Mouse (Mus musculus): Measurements from ENCODE around the gene B3gntl1.
"Not testable (repeated sequence)": the region's sequence is repeated elsewhere in the genome, so short reads cannot be mapped to it uniquely, and the experiment has no call there.

B3gntl1 gene

DNA sequence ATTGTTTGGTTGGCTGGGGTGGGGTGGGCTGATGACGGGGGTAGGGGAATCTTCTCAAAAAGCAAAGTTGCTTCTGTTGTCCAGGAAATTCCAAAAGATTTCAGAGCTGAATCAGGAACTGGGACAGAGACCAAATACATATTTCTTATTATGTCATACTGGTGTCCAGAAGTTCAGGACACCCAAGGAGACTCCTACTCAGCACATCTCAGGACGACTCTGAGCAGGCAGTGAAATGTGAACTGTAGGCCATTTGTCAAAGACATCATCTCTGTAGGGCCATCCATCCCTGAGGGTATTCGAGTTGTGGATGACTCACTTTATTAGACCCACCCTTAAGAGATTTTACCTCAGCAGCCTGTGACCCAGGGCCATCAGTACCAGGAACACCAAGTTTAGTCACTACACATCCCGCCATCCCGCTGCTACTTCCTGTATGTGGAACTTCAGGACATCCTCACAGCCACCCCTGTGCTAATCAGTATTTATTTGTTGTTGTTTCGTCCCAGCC lies 12.6 kb upstream of the B3gntl1 start:
- in situ Hi-C loops (cut with MboI; ENCODE audit: low sequenced_read_pairs): no loop called here

DNA sequence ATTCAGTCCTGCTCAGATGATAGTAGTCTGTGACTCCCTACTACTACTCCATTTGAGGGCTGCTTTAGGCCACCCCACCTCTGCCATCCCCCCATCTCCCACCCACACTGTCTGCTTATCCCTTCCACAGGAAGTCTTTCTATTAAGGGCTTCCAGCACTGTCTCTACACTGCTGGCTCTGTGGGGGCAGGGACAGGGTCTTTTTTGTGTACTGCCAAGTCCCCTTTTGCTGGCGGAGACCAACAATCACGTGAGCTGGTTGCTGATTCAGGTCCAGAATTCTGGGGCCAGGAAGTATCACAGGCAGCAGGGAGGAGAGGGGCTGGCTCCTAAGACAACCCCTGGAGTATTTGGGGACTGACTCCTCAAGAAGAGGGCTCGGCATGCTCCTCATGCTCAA lies 10.3 kb upstream of the B3gntl1 start:
- in situ Hi-C loops (cut with MboI; ENCODE audit: low sequenced_read_pairs): no loop called here

DNA sequence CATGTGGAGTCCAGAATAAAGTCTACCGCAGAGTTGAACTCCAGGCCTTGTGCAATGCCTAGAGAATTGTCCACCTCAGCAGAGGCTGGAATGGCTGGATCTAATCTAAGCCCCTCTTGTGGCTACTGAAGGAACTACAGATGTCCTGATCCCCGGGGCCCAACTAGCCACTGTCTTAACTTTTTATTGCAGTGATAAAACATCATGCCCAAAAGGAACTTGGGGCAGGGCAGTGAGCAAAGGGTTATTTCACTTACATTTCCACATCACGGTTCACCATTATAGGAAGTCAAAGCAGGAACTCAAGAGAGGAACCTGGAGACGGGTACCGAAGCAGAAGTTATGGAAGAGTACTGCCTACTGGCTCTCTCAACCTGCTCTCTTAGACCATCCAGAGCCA lies 7.8 kb upstream of the B3gntl1 start:
- in situ Hi-C loops (cut with MboI; ENCODE audit: low sequenced_read_pairs): no loop called here

DNA sequence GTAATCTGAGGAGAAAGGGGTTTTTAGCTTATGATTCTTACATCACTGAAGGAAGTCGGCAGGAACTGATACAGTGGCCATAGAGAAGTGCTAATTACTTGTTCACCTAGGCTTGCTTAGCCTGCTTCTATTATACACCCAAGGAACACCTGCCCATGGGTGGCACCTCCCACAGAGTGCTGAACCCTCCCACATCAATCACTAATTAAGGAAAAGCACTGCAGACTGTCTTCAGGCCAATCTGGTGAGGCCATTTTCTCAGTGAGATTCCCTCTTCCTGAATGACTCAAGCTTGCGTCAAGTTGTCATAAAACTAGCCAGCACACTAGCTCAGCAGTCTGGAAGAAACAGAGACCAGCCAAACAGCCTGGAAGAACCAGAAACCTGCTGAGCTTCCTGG lies 6.6 kb upstream of the B3gntl1 start:
- in situ Hi-C loops (cut with MboI; ENCODE audit: low sequenced_read_pairs): no loop called here

DNA sequence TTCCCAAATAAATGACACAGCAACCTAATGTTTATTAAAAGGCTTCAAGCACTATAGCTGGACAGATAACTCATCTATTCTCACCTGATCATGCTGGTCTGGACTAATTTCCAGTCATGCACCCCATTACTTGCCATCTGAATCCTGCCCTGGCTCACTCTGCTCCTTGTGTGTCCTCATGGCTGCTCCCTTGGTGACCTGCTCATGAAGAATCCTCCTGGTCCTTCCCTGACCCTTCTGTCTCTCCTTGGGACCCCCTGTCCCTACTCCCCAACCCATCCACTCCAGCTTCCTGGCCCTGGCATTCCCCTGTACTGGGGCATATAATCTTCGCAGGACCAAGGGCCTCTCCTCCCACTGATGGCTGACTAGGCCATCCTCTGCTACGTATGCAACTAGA lies 3.9 kb upstream of the B3gntl1 start:
- in situ Hi-C loops (cut with MboI; ENCODE audit: low sequenced_read_pairs): no loop called here

DNA sequence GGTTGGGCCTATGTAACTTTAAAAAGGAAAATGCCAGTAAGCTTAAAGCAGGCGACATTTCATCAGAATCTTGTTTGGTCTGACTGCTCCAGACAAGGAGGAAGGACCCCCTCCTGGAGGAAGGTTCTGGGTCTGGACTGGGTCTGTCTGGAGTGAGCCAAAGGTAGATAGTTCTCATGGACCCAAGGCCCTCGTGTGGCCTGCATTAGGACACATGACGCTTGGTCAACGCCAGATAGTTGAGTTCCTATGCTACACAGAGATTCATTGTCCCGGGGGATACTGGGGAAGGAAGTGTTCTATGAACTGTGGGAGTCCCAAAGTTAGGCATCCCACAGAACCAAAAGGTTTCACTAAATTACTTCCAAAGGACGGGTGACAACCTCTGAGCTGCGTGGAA lies 676 bp upstream of the B3gntl1 start:
- in situ Hi-C loops (cut with MboI; ENCODE audit: low sequenced_read_pairs): no loop called here

DNA sequence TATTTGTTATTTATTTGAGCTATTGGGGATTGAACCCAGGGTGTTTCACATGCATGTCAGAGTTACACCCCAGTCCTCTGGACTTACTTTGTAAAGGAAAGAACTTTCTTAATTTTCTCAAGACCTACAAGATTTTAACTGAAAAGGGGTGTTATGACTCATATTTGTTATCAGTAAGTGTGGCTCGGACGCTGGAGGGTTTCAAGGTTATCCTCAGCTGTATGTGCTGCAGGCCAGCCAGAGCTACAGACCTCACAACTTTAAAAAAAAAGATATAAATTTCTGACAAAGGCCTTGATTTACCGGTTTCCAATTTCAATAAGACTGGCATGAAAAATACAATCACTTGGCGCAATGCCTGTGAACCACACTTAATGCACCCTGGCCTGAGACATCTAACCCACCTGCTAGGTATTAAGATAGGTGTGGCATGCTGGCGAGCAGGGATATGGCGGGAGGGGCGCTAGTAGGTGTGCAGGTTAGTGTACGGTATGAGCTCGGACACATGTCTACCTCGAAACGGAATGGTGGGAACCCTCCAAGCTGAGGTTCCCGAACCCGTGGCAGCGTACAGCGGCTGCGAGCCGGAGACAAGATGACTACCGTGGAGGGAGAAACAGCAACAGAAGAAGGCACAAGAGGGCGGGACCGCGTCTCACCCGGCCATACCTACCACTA lies 502 bp downstream of the B3gntl1 start:
- in situ Hi-C loops (cut with MboI; ENCODE audit: low sequenced_read_pairs): no loop called here

DNA sequence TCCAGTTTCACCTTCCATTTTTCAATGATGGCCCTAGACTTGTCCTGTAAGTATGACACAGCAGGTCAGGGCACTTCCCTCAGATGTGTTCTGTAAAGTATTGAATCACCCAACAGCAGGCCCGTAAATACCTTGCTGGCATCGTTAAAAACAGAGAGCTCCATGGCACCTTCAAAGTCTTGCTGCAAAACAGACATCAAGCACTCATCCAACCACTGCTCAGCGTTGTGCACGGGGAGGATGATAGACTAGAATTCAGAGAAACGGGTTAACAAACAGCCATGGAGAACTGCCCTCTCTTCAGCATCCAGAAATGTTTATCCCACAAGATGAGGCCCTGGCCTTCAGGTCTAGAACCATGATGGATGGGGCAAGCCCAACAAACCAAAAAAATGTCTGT lies 2.0 kb downstream of the B3gntl1 start:
- in situ Hi-C loops (cut with MboI; ENCODE audit: low sequenced_read_pairs): no loop called here

DNA sequence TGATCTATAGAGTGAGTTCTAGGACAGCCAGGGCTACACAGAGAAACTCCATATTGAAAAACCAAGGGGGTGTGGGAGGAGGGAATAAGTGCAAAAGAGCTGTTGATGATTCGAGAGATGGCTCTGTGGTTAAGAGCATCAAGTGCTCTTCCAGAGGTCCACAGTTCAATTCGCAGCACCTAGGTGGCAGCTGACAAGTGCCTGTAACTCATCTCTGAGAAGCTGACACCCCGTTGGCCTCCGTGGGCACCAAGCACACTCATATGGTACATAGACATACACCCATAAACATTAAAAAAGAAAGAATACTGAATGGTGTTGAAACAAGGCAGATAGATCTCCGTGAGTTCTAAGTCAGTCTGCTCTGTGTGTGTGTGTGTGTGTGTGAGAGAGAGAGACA lies 4.2 kb downstream of the B3gntl1 start:
- in situ Hi-C loops (cut with MboI; ENCODE audit: low sequenced_read_pairs): no loop called here

DNA sequence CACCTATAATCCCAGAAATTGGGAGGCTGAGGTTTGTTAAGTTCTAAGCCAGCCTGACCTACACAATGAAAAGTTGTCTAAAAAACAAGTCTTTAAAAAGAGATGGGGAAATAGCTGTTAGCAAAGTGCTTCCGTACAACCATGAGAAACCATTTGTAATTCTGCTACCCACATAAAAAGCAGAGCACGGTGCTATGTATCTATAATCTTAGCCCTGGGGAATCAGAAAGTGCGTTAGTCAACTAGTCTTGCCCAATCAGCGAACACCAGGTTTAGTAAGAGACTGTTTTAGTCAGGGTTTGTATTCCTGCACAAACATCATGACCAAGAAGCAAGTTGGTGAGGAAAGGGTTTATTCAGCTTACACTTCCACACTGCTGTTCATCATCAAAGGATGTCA lies 5.4 kb downstream of the B3gntl1 start:
- in situ Hi-C loops (cut with MboI; ENCODE audit: low sequenced_read_pairs): no loop called here

DNA sequence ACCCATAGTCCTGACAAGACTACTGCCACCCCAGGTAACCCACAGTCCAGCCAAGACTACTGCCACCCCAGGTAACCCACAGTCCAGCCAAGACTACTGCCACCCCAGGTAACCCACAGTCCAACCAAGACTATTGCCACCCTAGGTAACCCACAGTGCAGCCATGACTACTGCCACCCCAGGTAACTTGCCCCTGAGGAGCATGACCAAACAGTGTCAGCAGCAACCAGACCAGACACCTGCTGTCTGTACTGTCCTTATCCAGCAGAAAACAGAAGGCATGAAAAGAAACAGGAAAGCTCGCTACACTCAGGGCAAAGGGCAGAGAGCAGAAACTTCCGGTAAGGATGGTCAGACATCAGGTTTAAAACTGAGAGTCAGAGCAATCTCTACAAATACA lies 11.8 kb downstream of the B3gntl1 start:
- in situ Hi-C loops (cut with MboI; ENCODE audit: low sequenced_read_pairs): no loop called here

DNA sequence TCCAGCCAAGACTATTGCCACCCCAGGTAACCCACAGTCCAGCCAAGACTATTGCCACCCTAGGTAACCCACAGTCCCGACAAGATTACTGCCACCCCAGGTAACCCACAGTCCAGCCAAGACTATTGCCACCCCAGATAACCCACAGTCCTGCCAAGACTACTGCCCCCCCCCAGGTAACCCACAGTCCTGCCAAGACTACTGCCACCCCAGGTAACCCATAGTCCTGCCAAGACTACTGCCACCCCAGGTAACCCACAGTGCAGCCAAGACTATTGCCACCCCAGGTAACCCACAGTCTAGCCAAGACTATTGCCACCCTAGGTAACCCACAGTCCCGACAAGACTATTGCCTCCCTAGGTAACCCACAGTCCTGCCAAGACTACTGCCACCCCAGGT lies 12.3 kb downstream of the B3gntl1 start:
- in situ Hi-C loops (cut with MboI; ENCODE audit: low sequenced_read_pairs): not testable (repeated sequence)

DNA sequence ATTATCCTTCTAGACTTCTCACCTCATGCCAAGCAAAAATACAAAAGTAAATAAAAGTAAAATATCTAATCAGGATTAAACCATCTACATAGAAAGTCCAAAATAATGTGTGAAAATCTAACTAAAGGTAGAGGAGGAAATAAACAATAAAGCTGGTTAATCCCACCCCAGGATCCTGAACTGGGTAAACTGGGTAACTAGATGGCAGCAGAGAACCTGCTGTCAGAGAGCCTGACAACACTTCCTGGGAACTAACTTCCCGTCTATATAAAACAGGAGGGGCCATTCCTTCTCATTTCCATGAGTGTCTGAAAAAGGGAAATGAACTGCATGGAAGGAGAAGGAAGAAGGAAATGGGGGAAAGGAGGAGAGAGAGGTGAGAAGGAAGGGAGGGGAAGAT lies 14.8 kb downstream of the B3gntl1 start:
- in situ Hi-C loops (cut with MboI; ENCODE audit: low sequenced_read_pairs): no loop called here

DNA sequence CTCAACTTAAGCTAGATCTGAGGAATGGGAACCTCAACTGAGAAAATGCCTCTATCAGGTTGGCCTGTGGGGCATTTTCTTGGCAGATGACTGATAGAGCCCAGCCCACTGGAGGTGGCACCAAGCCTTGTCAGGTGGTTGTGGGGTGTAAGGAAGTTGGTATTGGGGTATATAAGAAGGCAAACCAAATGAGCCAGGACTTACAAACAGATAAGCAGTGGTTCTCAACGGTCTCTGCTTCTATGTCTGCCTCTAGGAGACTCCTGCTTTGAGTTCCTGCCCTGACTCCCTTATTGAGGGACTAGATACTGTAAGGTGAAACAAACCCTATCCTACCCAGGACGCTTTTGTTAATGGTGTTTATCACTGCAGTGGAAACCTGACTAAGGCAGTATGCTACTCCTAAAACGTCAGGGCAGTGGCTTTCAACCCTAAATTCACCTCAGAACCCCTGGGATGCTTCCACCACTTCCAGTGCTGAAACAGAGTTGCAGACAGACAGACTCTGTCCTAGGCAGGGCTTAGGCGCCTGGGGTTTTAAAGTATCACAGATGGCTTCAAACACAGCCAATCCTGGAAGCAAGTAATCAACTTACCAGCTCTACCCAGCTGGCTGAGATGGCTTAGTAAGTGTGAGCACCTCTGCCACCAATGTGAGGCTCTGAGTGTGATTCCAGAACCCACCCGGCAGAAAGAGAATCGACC lies 17.0 kb downstream of the B3gntl1 start:
- in situ Hi-C loops (cut with MboI; ENCODE audit: low sequenced_read_pairs): no loop called here

DNA sequence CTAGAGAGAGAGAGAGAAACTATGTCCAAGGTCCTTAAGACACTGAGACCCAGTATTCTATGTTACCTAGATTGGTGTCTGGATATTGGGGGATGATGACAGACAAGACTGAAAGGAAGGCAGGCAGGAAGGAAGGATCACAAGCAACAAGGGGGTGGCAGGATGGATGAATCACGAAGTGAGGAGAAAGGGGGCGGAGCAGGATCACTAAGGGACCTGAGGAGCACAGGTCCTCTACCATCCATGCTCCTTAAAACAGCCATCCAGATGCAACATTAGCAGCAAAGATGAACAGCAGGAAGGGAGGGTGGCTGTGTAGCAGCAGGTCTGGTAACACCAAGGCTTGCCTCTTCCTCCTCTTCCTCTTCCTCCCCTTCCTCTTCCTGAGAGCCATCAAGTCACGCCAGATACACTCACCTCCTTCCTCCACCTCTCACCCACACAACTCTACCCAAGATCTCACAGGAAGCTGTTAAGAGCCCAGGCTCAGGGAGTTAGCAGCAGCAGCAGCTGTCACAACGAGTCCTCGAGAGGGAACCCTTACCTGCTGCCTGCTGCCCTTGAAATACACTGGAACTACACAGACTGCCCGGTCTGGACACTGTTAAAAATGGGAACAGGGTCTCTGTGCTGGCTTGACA lies 17.7 kb downstream of the B3gntl1 start:
- in situ Hi-C loops (cut with MboI; ENCODE audit: low sequenced_read_pairs): no loop called here

DNA sequence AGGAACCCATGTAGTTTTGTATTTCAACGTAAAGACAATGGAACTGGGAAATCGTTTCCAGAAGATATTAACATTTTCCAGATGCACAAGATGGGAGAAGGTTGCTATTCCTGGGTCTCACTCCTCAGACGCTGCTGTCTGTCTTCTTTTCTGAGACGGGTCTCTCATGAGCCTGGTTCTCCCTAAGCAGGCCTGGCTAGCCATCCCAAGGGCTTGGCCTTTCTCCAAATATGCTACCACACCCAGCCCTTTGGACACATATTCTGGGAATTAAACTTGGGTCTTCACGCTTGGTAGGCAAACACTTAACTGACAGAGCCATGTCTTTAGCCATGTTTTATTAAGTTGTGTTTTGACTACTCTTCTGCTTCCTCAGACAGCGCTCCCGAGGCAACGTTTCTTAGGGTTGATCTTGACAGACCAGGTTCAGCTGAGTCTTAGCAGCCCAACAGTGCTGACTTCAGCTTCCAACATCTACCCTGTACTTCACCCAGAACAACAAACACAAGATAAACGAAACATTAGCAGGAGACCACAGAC lies 18.5 kb downstream of the B3gntl1 start:
- in situ Hi-C loops (cut with MboI; ENCODE audit: low sequenced_read_pairs): no loop called here

DNA sequence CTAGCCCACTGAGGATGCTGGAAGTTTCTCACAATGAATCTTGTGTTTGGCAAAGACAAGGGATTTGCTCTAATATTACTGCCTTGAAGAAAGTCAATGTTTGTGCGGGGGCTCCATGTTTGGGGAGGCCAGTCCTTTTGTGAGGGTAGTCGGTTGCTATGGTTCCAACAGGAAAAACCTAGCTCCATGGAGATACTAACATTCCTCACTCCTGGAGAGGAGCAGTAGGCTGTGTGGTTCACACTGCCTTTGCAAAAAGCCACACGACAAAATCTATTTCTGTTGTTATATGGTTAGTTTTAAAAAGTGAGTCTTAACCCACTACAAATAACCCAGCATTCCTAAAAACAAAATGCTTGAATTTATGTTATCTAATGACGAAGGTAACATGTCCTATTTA lies 19.3 kb downstream of the B3gntl1 start:
- in situ Hi-C loops (cut with MboI; ENCODE audit: low sequenced_read_pairs): no loop called here

DNA sequence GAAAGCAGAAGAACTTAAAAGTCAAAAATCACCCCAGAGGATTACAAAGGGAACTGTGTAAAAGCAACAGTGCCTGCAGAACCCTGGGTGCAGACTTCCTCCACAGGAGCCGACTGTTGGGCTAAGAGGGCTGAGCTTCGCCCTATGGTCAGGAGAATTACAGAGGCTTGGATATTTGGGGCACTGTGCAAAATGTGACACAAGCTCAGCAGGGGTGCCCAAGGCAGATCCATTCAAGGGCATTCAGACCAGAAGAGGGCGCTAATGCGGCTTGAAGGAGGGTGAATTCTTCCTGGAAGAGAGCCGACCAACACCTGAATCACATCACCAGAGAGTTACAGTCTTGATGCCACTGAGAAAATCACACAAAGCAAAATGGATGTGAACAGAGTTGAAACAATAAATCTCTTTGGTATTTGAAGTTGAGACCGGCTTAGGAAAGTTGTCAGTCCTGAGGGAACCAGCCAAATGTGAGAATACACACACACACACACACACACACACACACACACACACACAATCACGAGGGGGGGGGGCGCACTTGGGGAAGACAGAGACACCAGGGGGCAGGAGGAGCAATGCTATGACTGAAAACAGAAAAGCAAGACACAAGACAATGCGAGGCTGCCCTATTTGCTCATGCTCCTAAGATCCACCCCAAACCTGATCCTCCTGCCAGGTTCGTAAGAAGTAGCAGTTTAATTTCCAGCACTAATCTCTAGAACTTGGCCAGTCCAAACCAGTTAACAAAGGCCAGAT lies 20.2 kb downstream of the B3gntl1 start:
- in situ Hi-C loops (cut with MboI; ENCODE audit: low sequenced_read_pairs): no loop called here

DNA sequence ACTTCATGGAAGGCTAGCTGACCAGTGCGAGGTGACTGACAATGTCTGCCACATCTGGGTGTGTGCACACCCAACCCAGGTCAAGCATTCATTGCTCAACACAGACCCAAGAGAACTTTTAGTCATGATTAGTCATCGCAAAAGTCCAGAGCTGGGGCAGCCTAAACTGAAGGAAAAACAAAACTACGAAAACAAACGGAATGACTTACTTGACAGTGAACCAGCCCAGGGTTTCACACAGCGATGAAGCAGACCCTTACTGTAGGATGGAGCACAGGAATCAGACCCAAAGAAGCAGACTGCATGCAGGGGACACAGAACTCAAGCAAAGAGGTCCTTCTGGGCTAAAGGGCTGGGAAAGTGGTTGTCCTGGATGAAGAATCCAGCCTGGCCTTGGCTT lies 21.0 kb downstream of the B3gntl1 start:
- in situ Hi-C loops (cut with MboI; ENCODE audit: low sequenced_read_pairs): no loop called here

DNA sequence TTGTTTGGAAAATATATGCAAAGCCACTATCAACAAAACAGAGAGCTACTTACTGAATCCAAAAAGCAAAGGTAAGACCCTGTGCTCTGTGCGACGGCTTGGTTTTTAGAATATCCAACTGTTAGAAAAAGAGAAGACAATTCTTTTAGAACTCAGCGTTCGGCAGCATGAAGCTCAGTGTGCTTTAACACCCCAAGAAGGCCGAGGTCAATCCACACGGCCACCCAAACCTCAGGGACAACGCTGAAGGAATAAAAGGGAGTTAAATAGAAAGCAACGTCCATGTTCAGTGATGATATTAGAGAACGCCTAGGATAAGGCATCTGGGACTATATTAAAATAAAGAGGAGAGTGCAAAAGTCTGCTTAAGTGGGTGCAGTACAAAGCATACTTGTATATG lies 21.4 kb downstream of the B3gntl1 start:
- in situ Hi-C loops (cut with MboI; ENCODE audit: low sequenced_read_pairs): no loop called here

DNA sequence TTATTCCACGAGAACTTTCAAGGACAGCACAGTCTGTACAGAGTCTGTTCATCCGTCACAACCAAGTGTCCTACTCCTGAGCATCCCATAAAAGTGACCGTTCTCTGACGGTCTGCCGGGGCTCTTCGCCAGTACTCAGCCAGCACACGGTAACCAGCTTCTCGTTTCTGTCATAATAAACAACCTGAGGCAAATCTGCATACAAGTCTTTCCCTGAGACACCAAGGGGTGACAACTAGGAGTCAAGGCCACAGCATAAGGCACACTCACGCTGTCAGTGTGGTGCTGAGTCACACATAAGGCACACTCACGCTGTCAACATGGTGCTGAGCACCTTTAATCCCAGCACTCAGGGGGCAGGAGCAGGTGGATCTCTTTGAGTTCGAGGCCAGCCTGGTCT lies 22.3 kb downstream of the B3gntl1 start:
- in situ Hi-C loops (cut with MboI; ENCODE audit: low sequenced_read_pairs): no loop called here

All from CH12F3 (cell line).